Mouse (Mus musculus) testis, postnatal 14 days (tissue): Measurements from ENCODE around the gene Zscan4-ps3.
"Not testable (repeated sequence)": the region's sequence is repeated elsewhere in the genome, so short reads cannot be mapped to it uniquely, and the experiment has no call there.

Source experiments
- DNase-seq: peaks from one replicate; pipeline ENCODE4 v3.0.0; 2021; ENCODE audit warnings: low spot score

Gene Zscan4-ps3

GRCm38 (mm10) chr7:11609008-11609407, at the start of gene Zscan4-ps3:
TSS of gene Zscan4-ps3 (plus strand) at chr7:11609308.
- DNase-seq = not testable (repeated sequence)

GRCm38 (mm10) chr7:11617082-11617481, 8.0 kb downstream of the Zscan4-ps3 start:
- not testable (repeated sequence) for DNase-seq
